Mouse (Mus musculus) limb, embryonic 10.5 days (tissue): ENCODE measurements around the gene Ccdc88c. TPM values are rescaled to one million over a fixed set of nuclear protein-coding genes. Genes with fewer than 3 reads are reported as not detected.
A peak's percentile ranks its signal among the peaks of the same experiment; 100 is the strongest.

Experiments used
- DNase-seq: peaks from one replicate; pipeline ENCODE4 v3.0.0-alpha.2; 2017; ENCODE audit warnings: low spot score
- H3K27ac ChIP-seq: fragments of 300-500 bp; sonication (generic); 2 replicates; pipeline ENCODE4 v1.5.1; 2016; ENCODE audit warnings: mild to moderate bottlenecking
- H3K27me3 ChIP-seq: fragments of 300-500 bp; sonication (generic); 2 replicates; pipeline ENCODE4 v1.6.1; 2016; ENCODE audit warnings: low read depth, mild to moderate bottlenecking; ENCODE audit not compliant: poor library complexity, severe bottlenecking
- H3K36me3 ChIP-seq: fragments of 300-500 bp; sonication (generic); 2 replicates; pipeline ENCODE4 v1.6.1; 2016; ENCODE audit warnings: mild to moderate bottlenecking, moderate library complexity
- H3K4me1 ChIP-seq: fragments of 300-500 bp; sonication (generic); 2 replicates; pipeline ENCODE4 v1.6.1; 2016
- H3K4me3 ChIP-seq: fragments of 300-500 bp; sonication (generic); 2 replicates; pipeline ENCODE4 v1.5.1; 2016; ENCODE audit warnings: mild to moderate bottlenecking, moderate library complexity
- H3K9me3 ChIP-seq: fragments of 300-500 bp; sonication (generic); replicated peaks from 2 replicates; pipeline ENCODE4 v1.6.1; 2016; ENCODE audit warnings: mild to moderate bottlenecking
- WGBS: fragments of 180-500 bp; shearing (Covaris S2); methylation state at CpG from one replicate; pipeline ENCODE4 v1.1.7; 2016; 5-methylcytosine and 5-hydroxymethylcytosine counted together
- polyA plus RNA-seq: library from polyadenylated mRNA; unstranded; fragments of >200 nt; fragmentation: Nextera tagmentation; extraction: Ambion mirVana; gene quantifications from 2 replicates; pipeline ENCODE4 v1.2.1, GENCODE M21; 2016

Gene Ccdc88c
- polyA plus RNA-seq, 1 experiment from 2014 or later, result 5.1 TPM

DNA sequence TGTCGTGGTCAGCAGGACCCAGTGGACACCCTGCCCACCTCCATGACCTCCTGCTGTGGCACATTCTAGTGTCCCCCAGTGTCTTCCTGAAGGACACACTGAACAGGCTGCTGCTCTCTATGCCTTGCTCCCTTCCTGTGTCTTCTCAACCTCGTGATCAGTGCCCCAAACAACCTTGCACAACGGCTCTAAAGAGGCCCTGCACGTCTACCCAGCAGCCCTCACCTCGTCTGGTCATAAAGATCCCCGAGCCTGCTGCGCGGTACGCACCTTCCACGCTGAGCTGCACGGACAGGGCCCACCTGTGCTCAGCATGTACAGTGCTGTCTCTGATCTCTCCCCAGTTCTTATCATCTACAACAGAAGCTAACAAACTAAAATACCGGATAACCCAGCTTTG lies 82.9 kb downstream of the Ccdc88c start:
- Histone ChIP-seq H3K36me3 (peaks cover 49% of the 10 kb centered on the region), H3K9me3 (no peaks in the 10 kb centered on the region), H3K4me3 (no peak overlapping the region), H3K27me3 (no peaks in the 10 kb centered on the region), H3K4me1 (0 out of 2 replicates have a peak, but pooled peaks cover 3% of the 10 kb centered on the region), H3K27ac (no peak overlapping the region)
- DNase-seq, result no peak
- WGBS, result 92% methylated on average over 12 of the region's 12 CpGs

- DNase-seq, result no peak
- no peaks in the 10 kb centered on the region for H3K9me3 ChIP-seq
- peaks cover 53% of the 10 kb centered on the region for H3K36me3 ChIP-seq
- H3K27me3 ChIP-seq, result no peaks in the 10 kb centered on the region
- H3K4me3 ChIP-seq, result no peak overlapping the region
- no peak overlapping the region for H3K27ac ChIP-seq
- 91% methylated on average over 12 of the region's 12 CpGs for WGBS
- 0 out of 2 replicates have a peak, but pooled peaks cover 3% of the 10 kb centered on the region for H3K4me1 ChIP-seq
Measured at GRCm38 (mm10) chr12:100945501-100945900, 83.4 kb downstream of the Ccdc88c start.

DNA sequence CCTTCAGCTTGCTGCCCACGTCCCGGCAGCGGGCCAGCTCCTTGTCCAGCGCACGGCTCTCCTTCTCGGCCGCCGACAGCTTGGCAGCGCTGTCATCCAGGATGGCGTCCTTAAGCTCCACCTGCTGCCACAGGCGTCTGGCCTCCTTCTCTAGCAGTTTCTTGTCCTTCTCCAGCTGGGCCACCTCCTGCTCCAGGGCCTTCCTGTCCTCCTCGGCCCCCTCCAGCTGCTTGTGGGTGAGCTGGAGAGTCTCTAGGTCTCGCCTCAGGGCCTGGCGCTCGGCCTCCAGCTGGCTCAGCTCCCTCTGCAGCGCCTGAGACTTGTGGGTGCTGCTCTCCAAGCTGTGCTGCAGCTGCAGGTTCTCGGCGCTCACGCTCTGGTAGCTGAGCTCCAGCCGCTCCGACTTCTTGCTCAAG lies 83.9 kb downstream of the Ccdc88c start:
- no peaks in the 10 kb centered on the region for H3K9me3 ChIP-seq
- no peak overlapping the region for H3K4me3 ChIP-seq
- peaks cover 59% of the 10 kb centered on the region for H3K36me3 ChIP-seq
- H3K27ac ChIP-seq, result no peak overlapping the region
- H3K27me3 ChIP-seq, result no peaks in the 10 kb centered on the region
- DNase-seq, result no peak
- 0 out of 2 replicates have a peak, but pooled peaks cover 3% of the 10 kb centered on the region for H3K4me1 ChIP-seq
- 93% methylated on average over 21 of the region's 21 CpGs for WGBS

DNA sequence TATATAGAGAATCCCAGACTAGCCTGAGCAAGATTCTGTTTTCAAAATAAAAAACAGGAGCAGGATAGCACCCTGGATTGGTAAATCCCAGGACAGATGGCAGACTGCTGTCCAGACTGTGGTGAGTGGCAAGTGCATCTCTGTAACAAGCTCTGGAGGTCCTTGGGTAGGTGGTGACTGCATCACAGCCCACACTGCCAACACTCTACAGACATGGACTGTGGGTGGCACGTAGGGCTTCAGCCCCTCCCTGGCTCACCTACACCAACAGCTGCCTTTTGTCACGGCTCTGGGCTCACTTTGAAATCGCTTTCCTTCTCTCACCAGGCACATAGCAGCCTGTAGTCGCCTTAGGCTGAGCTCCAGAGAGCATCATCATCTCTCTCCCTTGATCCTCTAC lies 85.7 kb downstream of the Ccdc88c start:
- Histone ChIP-seq H3K9me3 (no peaks in the 10 kb centered on the region), H3K4me1 (no peaks in the 10 kb centered on the region), H3K36me3 (peaks cover 64% of the 10 kb centered on the region), H3K27me3 (no peaks in the 10 kb centered on the region), H3K4me3 (no peak overlapping the region), H3K27ac (no peak overlapping the region)
- no peak for DNase-seq
- 81% methylated on average over 4 of the region's 4 CpGs for WGBS

DNA sequence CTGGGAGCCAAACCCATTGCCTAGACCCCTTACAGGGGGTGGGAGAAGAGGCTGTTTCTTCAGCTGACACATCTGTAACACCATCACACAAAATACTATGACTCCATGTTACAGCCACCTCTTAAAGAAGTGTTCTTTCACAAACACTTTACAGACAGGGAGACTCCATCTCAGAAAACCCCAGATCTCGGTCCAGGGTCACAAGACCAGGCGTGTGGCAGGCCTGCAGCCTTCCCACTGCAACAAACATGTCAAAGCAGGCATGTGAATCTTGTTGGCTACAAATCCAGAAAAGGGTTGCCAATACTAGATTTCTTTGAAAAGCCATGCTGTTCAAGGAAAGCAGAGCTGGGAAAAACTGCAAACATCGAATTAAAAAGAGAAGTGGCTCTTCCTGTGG lies 87.5 kb downstream of the Ccdc88c start:
- Histone ChIP-seq H3K27ac (no peak overlapping the region), H3K27me3 (no peaks in the 10 kb centered on the region), H3K4me3 (no peak overlapping the region), H3K4me1 (peaks cover 7% of the 10 kb centered on the region), H3K9me3 (no peaks in the 10 kb centered on the region), H3K36me3 (peaks cover 55% of the 10 kb centered on the region)
- WGBS, result 86% methylated on average over 3 of the region's 3 CpGs
- DNase-seq, result no peak

DNA sequence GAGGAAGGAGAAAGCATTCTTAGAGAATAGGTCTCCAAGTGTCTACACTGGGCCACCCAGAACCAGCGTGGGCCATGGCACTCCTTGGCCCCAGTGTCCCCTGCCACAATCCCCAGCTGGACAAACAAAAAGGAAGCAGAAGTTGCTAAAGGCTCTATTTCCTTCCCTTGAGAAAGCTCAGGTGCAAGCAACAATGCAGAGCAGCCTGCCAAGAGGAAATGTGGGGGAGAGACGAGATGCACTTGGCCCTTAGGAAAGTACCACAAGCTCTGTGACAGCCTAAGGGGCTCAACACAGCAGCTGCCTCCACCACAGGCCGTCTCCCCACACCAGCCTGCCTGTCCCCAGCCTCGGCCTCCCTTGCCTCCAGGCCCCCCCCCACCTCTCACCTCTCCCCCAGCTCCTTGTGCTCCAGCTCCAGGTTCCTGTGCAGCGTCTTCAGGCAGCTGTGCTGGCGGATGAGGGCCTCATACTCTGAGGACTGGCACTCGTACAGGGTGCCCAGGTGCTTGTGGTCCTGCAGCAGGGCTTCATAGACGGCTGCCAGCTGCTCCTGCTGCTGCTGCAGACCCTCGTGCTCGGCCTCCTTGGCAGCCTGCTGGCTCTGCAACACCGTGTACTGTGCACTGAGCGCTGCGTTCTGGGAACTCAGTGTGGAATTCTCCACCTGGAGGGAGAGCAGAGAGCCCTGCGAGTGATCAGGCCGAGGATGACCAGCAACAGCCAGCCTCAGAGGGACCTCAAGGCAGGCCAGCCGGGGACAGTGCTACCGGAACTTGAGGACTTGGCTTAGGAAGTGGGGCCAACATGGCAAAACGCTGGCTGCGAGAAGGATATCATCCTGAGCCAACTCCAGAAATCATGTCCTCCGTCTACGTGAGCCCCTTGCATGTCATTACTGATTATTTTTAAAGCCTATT lies 91.2 kb downstream of the Ccdc88c start:
- no peak for DNase-seq
- Histone ChIP-seq H3K27ac (peak overlapping the region; percentile 46; the same call in 1 of the 2 replicates), H3K36me3 (peaks cover 44% of the 10 kb centered on the region), H3K4me1 (peaks cover 7% of the 10 kb centered on the region), H3K27me3 (no peaks in the 10 kb centered on the region), H3K4me3 (no peak overlapping the region), H3K9me3 (no peaks in the 10 kb centered on the region)
- 83% methylated on average over 21 of the region's 21 CpGs for WGBS

- Histone ChIP-seq H3K4me3 (no peak overlapping the region), H3K27ac (no peak overlapping the region), H3K9me3 (no peaks in the 10 kb centered on the region), H3K4me1 (peaks cover 7% of the 10 kb centered on the region), H3K36me3 (peaks cover 42% of the 10 kb centered on the region), H3K27me3 (no peaks in the 10 kb centered on the region)
- WGBS, result 93% methylated on average over 4 of the region's 4 CpGs
- no peak for DNase-seq
Measured at GRCm38 (mm10) chr12:100936737-100937136, 92.1 kb downstream of the Ccdc88c start.

DNA sequence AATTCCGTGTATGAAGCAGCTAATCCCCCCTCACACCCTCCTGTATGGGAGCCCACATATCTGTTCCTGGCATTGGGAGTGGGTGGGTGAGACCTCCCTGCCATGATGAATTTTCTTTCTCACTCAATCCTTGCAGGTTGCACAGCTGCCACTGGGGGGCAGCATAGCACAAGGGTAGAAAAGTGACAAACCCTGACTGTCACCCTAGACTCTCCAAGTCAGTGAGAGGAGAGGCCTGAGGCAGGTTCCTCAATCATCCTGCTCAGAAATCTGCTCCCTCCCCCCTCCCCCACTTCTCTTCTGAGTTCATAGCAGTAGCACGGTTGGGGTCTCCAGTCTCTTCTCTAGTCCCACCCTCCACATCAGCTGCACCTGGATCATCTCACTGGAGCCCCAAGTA lies 92.7 kb downstream of the Ccdc88c start:
- Histone ChIP-seq H3K27me3 (no peaks in the 10 kb centered on the region), H3K36me3 (peaks cover 45% of the 10 kb centered on the region), H3K27ac (no peak overlapping the region), H3K9me3 (no peaks in the 10 kb centered on the region), H3K4me3 (no peak overlapping the region), H3K4me1 (peaks cover 7% of the 10 kb centered on the region)
- peak; percentile 85 for DNase-seq
- WGBS, result 20% methylated on average over 2 of the region's 2 CpGs

DNA sequence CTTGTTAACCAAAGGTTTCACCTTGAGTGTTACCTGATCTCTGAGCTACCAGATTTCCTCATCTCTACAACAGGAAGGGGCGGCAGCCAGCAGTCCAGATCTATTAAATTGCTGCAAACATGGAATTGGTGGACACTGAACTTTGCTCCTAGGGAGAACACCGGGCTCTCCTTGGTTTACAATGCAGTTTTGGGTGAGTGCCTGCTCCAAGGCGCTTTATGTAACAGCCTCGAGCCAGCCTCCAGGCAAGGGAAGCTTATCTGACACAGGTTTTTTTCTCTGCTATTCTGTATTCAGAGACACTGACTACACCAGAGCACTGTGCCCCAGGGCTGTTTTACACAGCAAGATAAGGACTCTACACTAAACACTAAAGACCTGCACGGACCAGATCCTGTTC lies 94.1 kb downstream of the Ccdc88c start:
- WGBS, result 93% methylated on average over 5 of the region's 5 CpGs
- no peak for DNase-seq
- H3K36me3 ChIP-seq, result peaks cover 37% of the 10 kb centered on the region

GRCm38 (mm10) chr12:100931653-100932052 lies 97.2 kb downstream of the Ccdc88c start:
- H3K27ac ChIP-seq, result no peak overlapping the region
- H3K9me3 ChIP-seq, result no peaks in the 10 kb centered on the region
- H3K4me3 ChIP-seq, result no peak overlapping the region
- no peaks in the 10 kb centered on the region for H3K4me1 ChIP-seq
- peaks cover 40% of the 10 kb centered on the region for H3K36me3 ChIP-seq
- H3K27me3 ChIP-seq, result no peaks in the 10 kb centered on the region
- DNase-seq, result no peak
- 95% methylated on average over 14 of the region's 14 CpGs for WGBS

More for the DNA sequence above, 94.1 kb downstream of the Ccdc88c start:
- Histone ChIP-seq H3K9me3 (no peaks in the 10 kb centered on the region), H3K27me3 (no peaks in the 10 kb centered on the region), H3K27ac (no peak overlapping the region), H3K4me3 (no peak overlapping the region), H3K4me1 (peaks cover 7% of the 10 kb centered on the region)

GRCm38 (mm10) chr12:100928286-100928685 lies 100.6 kb downstream of the Ccdc88c start:
- Histone ChIP-seq H3K27ac (no peak overlapping the region), H3K27me3 (no peaks in the 10 kb centered on the region), H3K36me3 (peaks cover 34% of the 10 kb centered on the region), H3K4me1 (no peaks in the 10 kb centered on the region), H3K4me3 (no peak overlapping the region), H3K9me3 (no peaks in the 10 kb centered on the region)
- 92% methylated on average over 9 of the region's 9 CpGs for WGBS
- no peak for DNase-seq

- Histone ChIP-seq H3K4me3 (no peak overlapping the region), H3K9me3 (no peaks in the 10 kb centered on the region), H3K4me1 (no peaks in the 10 kb centered on the region), H3K27ac (no peak overlapping the region), H3K27me3 (no peaks in the 10 kb centered on the region), H3K36me3 (peaks cover 31% of the 10 kb centered on the region)
- peak; percentile 50 for DNase-seq
- 75% methylated on average over 14 of the region's 14 CpGs for WGBS
Measured at GRCm38 (mm10) chr12:100925644-100926619, 102.9 kb downstream of the Ccdc88c start.
